Mouse (Mus musculus) left cerebral cortex, adult 2 months (tissue): ENCODE measurements at regions not wholly inside any gene's neighbourhood (a gene's known extent, or its start where the extent isn't known, plus 50 kb on each side); places are given as distances from the start of the nearest gene placed in this dataset.
A peak's percentile ranks its signal among the peaks of the same experiment; 100 is the strongest.

Experiments used
- DNase-seq, 2 experiments: peaks; one replicate each; pipeline ENCODE4 v3.0.0; 2021 to 2022; ENCODE audit warnings: low spot score in 2 of 2, mixed read lengths in 1 of 2; ENCODE audit errors: extremely low spot score in 1 of 2
- H3K27ac ChIP-seq: fragments of 200-600 bp; 2 replicates; pipeline ENCODE4 v1.8.1; 2022
- H3K4me3 ChIP-seq: fragments of 200-600 bp; 2 replicates; pipeline ENCODE4 v1.8.1; 2022
- CTCF ChIP-seq: fragments of 200-600 bp; IDR thresholded peaks from 2 replicates; pipeline ENCODE4 v1.8.1; 2022; ENCODE audit warnings: antibody characterized with exemption, mild to moderate bottlenecking, moderate library complexity
- intact Hi-C: fragments of 180-260 bp; cut with DNase I; formaldehyde crosslinking; loops from one replicate; pipeline ENCODE4 v1.15.1; 2025

DNA sequence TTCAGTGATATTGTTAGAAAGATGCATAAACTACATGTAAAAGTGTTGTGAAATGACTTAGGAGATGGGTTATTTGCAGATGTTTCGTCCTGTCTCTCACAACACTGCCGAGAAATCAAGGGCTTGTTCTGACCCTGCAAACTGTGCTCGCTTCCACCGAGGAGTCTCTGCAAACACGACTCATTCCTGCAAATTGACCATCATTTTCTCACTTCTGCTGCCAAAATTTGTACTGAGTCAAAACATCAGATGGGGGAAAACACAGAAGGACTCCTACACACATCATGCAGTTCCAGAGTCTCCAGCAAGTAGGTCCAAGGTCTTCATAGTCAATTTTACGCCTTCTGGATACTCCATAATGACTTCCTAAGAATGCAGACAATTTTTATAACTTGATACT lies 109.9 kb upstream of the Qrfpr start:
- Histone ChIP-seq H3K4me3 (no peak overlapping the region), H3K27ac (no peak overlapping the region)
- intact Hi-C loops: loop anchor here (5.0 kb wide), 1 partner anchor 120 kb away; no protein-coding TSS in a partner anchor
- no peak for DNase-seq
- TF ChIP-seq CTCF: no peak

DNA sequence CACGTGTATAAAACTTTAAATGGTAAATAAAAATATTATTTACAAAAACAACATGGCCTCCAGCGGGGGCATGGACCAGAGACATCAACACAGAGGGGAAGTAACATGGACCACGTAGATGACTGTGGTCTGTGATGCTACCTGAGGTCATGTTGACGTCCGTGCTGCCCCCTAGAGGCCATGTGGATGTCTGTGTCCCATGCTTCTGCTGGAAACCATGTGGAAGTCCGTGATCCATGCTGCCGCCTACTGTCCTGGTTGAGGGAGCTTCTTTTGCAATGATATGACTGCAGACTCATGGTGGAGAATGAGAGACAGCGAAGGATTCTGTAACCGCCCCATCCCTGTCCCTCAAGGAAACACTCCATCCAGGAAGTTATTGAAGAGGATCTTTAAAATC lies 108.5 kb upstream of the Qrfpr start:
- intact Hi-C loops: loop anchor here (5.0 kb wide), 1 partner anchor 118 kb away; no protein-coding TSS in a partner anchor
- TF ChIP-seq CTCF: peak; percentile 36
- Histone ChIP-seq H3K27ac (no peak overlapping the region), H3K4me3 (no peak overlapping the region)
- DNase-seq: no peak

DNA sequence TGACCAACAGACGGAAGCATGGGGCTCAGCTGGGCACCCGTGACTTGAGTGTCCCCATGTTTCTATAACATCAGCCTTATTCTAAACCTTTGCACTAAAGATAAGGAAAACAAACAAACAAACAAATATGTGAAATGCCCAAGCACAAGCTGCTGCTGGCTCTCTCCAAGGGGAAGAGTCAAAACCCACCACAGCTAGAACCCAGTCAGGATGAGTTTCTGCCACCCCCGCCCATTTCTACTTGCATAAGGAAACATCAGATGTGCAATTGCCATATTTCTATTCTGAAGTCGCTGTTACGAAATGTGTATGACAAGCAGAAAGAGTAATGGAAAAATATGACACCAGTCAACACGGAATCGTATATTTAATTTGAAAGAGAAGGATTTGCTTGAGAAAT lies 107.5 kb upstream of the Qrfpr start:
- Histone ChIP-seq H3K4me3 (no peak overlapping the region), H3K27ac (no peak overlapping the region)
- DNase-seq: no peak
- no peak for TF ChIP-seq CTCF
- intact Hi-C loops: loop anchor here (5.0 kb wide), 1 partner anchor 117 kb away; no protein-coding TSS in a partner anchor

DNA sequence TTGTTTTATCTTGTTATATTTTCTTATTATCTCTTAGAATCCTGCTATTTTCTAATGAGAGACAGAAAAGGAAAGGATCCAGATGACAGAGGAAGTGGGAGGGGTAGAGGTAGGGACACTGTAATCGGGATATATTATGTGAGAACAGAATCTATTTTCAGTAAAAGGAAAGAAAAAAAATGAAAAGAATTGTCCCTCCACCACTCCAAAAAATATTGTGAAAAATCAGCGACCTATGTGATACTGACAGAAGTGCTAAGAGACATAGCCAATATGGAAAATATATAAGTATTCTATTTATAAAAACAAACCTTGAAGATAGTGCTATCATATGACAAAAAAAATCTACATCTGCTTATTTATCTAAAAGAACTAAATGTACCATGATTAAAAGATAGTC lies 106.8 kb upstream of the Qrfpr start:
- TF ChIP-seq CTCF: no peak
- no peak overlapping the region for H3K4me3 ChIP-seq
- DNase-seq: no peak
- intact Hi-C loops: no loop called here
- no peak overlapping the region for H3K27ac ChIP-seq

DNA sequence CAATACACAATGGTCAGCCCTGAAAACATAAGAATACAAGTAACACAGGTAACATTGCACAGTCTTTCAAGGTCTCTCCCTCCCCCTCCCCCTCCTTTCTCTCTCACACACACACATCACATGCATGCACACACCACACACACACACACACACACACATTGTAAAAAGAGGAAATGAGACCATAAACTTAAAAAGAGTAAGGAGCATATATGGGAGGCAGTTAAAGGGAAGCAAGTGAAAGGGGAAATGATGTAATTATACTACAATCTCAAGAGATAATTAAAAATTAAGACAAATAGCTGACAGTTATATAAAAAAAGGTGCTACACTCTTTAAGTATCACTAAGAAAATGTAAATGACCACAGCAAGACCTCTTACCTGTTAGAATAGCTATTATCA lies 96.5 kb upstream of the Qrfpr start:
- no peak overlapping the region for H3K4me3 ChIP-seq
- no peak overlapping the region for H3K27ac ChIP-seq
- no peak for DNase-seq
- intact Hi-C loops: no loop called here
- TF ChIP-seq CTCF: no peak

DNA sequence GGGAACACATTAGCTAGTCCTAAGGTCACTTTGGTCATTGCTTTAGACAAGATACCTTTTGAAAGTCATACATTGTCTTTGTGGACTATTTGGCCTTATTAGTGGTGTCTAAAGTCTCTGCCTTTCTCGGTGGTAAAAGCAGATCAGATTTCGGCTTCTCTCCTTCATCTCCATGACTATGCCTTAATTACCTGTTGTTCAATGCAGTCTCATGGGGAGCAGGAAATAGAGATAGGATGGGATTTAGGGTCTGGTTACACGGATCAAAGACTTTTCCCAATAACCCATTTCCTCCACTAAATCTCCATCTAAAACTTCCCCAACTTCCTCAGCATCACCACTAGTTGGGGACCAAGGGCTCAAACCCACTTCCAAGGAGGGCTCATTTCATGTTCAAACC lies 89.2 kb upstream of the Qrfpr start:
- DNase-seq: no peak
- no peak for TF ChIP-seq CTCF
- H3K27ac ChIP-seq: no peak overlapping the region
- intact Hi-C loops: no loop called here
- no peak overlapping the region for H3K4me3 ChIP-seq

DNA sequence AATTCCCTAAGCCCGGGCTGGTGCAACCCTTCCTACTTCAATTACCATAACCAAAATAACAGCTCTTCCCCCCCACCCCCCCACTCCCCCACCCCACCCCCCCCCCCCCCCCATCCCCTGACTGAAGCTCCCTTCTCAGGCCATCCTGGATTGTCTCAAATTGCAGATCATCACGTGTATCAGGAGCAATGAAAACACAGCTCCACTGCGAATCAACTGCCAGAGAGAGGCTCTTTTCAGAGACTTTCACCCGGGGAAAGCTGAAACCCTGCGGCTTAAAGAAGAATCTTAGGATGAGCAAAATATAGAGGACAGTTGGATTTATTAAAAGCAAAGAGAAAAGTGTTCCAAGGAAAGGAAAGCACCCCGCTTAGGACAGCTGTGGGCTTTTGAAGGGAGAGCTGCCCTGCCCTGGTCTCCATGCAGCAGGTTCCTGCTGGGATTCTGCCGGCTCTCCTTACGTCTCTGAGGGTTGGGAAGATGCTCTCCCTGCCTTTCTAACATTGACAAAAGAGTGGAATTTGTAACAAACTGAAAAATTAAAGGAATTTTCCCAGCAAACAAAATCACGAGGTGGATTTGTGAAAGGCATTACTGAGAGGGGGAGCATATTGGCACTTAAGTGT lies 88.6 kb upstream of the Qrfpr start:
- H3K27ac ChIP-seq: no peak overlapping the region
- no peak for TF ChIP-seq CTCF
- intact Hi-C loops: no loop called here
- no peak overlapping the region for H3K4me3 ChIP-seq
- no peak for DNase-seq

DNA sequence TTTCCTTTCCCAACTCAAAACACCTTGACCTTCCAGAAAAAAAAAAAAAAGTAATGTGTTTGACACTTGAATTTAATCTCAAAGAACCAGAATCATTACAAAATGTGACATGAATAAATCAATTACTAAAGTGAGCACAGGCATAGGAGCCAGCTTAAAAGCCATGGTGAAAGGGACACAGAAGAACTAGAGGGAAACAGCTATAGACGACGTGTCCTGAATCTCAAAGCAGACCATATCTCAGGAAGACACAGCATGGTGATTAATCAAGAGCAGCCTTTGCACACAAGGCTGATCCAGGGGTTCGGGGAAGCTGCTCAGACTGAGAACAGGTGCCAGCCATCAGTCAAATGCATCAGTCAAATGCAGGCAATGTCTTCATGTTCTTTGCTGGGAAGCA lies 74.7 kb upstream of the Qrfpr start:
- DNase-seq: no peak
- TF ChIP-seq CTCF: no peak
- Histone ChIP-seq H3K27ac (no peak overlapping the region), H3K4me3 (no peak overlapping the region)
- intact Hi-C loops: no loop called here

DNA sequence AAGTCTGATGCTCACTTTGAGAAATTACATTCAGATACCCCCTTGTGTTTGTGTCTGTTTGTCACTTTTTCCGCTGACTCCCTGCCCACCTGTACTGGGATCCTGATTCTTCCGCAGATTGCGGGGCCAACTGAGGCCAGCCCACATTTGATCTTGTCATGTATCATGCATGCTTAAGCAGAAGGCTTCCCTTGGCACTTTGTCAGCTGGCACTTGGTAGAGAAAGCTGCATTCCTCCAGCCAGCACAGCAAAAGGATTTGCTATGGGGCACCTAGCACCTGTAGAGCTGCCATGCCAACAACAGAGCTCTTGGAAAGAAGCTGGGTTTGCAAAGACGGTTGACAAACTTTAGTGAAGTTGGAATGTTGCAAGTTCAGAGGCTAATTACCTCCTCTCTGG lies 69.9 kb upstream of the Qrfpr start:
- no peak for DNase-seq
- no peak overlapping the region for H3K4me3 ChIP-seq
- no peak overlapping the region for H3K27ac ChIP-seq
- TF ChIP-seq CTCF: no peak
- intact Hi-C loops: no loop called here

DNA sequence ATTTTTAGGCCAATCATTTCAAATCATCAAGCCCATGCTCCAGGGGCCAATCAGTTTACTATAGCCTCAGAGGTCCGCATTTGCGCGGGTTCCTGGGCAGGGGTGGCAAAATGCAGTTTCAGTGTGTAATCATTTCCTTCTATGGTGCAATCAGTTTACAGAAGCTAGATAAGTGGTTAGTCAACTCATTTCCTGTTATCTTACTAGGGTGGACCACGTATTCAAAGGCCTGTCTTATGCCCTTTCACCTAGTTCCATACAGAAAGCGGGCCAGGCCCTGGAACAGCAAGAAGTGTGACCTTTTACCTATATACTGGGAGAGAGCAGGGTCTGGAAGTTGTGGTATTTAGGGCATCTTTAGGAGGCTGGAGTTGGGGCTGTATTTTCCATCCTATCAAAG lies 62.0 kb upstream of the Qrfpr start:
- no peak for TF ChIP-seq CTCF

DNA sequence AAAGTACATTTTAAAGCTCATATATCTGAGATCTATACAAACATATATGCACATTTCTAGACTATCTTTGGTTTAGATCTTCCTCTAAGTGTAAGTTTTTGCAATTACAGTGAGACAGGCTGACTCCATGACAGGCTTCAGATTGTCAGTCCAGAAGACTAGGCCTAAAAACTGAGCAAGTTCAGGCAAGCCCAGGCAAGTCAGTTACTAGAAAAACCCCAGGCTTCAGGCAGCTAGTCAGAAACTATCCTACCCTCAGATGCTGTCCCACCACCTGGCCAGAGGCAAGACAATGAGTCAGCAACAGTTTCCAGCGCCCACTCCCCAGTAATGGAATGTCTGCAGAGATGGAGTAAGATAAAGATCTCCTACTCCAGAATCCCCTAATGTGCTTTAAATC lies 53.4 kb upstream of the Qrfpr start:
- H3K27ac ChIP-seq: no peak overlapping the region
- intact Hi-C loops: no loop called here
- TF ChIP-seq CTCF: no peak

More for the DNA sequence above, 62.0 kb upstream of the Qrfpr start:
- Histone ChIP-seq H3K27ac (no peak overlapping the region), H3K4me3 (no peak overlapping the region)
- no peak for DNase-seq
- intact Hi-C loops: no loop called here

More for the DNA sequence above, 53.4 kb upstream of the Qrfpr start:
- no peak overlapping the region for H3K4me3 ChIP-seq
- no peak for DNase-seq
